Mouse (Mus musculus): ENCODE results near the gene Zbtb8b. TPM values are rescaled to one million over a fixed set of nuclear protein-coding genes. Genes with fewer than 3 reads are reported as not detected.
"Not testable (repeated sequence)": the region's sequence is repeated elsewhere in the genome, so short reads cannot be mapped to it uniquely, and the experiment has no call there.

The Zbtb8b gene
- total RNA-seq, 2 experiments from 2014 or later: 3.6 to 4.6 TPM

DNA sequence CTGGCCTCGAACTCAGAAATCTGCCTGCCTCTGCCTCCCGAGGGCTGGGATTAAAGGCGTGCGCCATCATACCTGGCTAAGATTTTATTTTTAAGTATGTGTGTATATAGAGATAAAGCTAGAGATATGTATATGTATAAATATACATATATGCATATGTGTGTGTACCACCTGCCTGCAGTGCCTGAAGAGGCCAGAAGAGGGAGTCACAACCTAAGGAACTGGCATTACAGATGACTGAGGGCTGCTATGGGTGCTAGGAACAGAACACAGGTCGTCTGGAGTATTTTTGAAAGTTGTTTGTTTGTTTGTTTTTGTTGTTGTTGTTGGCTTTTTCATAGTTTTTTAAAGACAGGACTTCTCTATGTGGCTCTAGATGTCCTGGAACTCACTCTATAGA, 24.8 kb downstream of the Zbtb8b start:
- no peak for DNase-seq

DNA sequence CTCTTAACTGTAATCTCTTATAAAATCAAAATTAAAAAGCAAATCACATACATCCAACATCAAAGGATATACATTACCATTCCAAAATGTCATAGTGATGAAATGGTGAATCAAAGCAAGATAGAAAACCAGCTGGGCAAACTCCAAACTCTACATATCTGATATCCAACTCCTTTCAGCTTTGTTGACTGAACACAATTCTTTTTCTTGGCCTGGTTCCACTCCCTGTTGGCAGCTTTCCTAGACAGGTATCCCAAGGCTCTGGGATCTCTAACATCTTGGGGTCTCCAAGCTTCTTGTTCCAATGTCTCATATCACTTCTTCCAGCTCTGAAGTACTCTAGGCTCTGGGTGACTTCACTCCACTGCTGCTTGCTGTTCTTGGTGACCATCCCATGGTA, 29.7 kb downstream of the Zbtb8b start:
- no peak for DNase-seq

DNA sequence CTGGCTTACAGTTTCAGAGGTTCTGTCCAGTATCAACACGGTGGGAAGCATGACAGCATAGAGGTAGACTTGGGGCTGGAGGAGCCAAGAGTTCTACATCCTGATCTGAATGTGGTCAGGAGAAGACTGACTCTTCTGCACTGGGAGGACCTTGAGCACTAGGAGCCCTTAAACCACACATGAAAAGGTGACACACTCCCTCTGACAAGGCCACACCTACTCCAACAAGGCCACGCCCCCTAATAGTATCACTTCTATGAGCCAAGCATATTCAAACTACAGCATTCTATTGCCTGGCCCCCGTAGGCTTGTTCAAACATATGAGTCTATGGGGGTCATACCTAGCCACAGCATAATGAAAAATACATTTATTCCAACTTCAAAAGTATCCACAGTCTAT, 30.1 kb downstream of the Zbtb8b start:
- not testable (repeated sequence) for DNase-seq

DNA sequence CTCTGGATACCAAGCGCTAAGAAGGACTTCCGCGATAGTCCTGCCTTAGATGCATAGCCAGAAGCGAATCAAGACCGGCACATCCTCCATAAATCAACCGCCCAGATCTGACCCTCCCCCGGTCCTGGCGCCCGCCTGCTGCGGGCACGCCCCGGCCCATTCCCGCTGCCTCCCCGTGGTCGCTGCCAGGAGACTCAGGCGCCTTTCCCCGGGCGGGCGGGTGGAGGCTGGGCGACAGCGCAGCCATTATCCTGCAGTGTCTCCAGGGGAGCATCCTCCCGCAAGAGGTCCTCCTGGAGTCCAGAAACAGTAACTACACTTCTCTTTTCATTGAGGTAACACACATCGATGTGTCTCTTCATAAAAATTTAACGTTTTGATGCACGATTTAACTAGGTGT, 34.2 kb downstream of the Zbtb8b start:
- peak; percentile 24 to 33 for DNase-seq

DNA sequence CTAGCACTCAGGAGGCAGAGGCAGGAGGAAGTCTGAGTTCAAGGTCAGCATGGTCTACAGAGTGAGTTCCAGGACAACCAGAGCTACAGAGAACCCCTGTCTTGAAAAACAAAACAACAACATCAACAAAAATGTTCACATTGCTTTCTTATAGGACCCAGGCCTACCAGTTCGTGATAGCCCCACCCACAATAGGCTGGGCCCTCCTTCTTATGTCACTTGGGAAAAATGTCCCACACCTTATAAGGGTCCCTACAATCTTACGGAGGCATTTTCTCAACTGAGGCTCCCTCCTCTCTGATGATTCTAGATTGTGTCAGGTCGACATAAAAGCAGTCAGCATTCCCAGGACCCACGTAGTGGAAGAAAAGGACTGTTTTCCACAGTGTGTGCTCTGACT, 40.8 kb downstream of the Zbtb8b start:
- no peak for DNase-seq

DNA sequence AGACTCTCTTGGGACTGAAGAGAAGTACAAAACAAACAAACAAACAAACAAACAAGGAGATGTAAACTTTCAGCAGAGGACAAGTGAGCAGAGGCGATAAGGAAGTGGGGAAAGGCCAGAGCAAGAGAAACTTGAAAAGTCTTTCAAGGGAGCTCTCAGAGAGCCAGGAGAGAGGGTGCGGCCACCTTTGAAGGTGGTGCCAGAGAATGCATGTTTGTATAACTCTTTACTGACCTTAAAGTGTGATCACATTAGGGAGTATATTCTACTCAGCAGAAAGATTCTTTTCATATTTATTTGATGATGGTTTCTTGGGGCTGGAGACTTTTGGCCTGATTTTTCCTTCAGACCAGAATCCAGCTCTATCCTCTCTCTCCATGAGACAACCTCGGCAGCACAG, 43.7 kb downstream of the Zbtb8b start:
- DNase-seq: no peak

DNA sequence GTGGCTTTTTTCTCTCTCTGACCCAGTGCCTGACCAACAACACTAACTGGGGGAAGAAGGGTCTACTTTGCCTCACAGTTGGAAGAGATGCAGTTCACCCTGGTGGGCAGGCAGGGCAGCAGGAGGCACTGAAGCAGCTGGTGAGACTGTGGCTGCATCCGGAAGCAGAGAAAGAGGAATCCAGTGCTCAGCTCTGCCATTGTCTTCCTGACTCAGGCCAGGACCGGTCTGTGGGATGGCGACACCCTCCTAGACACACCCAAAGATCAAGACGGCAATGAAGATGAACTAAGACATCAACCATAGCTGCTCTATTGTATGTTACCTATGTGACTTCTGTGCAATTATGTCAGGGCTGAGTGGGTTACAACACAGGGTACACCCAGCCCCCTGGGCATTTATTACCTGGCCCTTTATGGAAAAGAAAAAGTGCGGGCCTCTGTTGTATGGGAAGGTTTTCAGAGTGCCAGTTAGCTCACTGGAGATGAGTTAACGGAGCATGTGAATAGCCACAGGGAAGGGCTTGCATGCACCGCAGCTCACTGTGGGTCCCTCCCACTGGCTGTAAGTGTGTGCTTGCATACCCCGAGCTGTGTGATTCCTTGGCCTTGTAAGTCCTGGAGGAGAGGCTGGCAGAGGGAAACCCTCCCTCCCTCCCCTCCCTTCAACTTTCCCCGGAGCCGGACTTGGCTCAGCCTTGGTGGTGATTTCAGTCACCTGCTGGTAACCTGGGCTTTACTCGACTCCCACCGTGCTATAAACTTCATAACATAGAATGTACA, 46.4 kb downstream of the Zbtb8b start:
- DNase-seq: no peak

DNA sequence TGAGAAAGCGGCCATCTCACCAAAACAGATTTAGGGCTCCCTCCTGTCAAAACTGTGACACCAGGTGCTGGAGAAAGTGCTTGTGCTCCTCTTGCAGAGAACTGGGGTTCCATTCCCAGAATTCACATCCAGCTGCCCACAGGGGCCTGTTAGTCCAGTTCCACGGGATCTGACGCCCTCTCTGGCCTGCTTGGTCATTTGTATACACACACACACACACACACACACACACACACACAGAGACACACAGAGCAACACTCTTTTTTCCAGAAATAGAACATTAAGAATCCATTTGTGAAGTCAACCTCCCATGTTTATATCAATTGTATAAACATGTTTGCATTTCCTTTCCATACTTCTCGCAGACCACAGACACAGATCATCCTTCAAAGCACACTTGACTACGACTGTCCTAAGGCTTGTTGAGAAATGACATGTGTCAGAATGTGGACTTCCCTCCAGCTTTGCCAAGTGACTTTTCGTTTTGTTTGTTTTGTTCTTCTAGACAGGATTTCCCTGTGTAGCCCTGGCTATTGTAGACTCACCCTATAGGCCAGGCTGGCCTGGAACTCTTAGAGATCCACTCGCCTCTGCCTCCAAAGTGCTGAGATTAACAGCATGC, 49.6 kb downstream of the Zbtb8b start:
- no peak for DNase-seq

DNA sequence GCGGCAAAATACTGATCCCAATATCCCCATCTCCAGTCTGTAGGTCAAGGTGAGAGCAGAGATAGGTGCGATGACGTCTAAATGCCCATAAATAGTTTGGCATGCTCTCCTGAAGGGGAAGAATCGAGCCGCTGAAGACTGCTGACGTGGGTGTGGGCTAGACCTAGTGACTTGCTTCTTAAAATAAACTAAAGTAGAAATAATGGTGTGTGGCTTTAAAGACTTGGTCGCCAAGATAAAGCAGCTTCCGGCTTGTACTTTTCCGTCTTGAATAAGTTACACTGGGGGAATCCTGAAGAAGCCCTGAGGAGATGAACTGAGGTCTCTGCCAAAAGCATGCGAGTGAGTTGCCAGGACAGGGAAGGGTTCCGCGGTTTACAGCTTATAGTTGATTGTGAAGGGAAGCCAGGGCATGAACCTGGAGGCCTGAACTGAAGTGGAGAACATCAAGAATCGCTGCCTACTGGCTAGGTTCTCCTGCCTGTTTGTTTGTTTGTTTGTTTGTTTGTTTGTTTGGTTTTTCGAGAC, 50.4 kb downstream of the Zbtb8b start:
- no peak for DNase-seq

DNA sequence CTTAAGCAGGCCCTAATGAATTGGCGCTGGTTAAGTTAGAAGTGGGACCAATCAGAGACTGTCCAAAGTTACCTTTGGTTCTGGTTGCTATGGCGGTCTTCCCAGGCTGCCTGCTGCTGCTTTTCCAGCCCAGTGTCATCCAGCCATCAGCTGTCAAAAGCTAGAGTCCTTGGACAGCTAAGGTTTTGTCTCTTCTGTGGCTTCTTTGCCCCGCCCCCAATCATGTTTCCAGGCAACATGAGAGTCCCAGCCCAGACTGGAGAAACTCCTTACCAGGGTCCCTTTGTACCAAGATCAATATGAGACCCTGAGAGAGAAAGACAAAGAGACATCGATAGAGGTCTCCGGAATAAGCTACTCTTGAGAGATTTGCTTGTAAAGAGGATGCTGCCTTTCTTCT, 52.2 kb downstream of the Zbtb8b start:
- DNase-seq: no peak

DNA sequence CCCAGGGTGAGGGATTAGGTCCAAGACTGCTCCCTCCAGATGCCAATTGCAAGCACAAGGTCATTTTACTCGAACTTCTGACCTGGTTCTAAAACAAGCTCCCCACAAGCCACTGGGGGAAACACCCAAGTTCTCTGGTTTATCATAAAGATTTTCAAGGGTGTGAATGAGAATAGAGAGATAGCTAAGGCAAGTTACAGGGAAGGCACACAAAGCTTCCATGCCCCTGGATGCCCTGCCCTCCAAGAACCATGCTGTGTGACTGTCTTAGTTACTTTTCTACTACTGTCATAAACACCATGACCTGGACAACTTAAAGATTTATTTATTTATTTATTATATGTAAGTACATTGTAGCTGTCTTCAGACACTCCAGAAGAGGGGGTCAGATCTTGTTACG, 53.7 kb downstream of the Zbtb8b start:
- no peak for DNase-seq

DNA sequence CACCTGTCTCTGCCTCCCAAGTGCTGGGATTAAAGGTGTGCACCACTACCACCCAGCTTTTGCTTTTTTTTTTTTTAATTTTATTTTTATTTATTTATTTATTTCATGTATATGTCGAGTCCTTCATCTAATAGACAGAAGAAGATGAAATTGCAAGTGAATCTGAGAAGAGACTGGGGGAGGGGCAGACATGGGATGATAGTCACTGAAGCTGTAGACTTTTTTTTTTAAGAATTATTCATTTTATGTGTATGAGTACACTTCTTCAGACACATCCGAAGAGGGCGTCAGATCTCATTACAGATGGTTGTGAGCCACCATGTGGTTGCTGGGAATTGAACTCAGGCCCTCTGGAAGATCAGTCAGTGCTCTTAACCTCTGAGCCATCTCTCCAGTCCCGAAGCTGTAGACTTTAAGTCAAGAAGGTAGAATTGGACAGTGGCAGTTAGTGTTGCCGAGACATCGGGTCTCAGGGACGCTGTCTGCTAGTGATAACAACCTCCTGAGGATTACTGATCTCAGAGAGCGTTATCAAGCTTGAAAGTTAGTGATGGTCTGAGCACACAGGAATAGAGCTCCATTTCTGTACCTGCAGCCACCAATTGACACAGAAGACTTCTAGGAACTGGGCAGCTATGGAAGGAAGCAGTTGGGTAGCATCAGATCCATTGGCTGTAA, 54.2 kb downstream of the Zbtb8b start:
- DNase-seq: no peak

DNA sequence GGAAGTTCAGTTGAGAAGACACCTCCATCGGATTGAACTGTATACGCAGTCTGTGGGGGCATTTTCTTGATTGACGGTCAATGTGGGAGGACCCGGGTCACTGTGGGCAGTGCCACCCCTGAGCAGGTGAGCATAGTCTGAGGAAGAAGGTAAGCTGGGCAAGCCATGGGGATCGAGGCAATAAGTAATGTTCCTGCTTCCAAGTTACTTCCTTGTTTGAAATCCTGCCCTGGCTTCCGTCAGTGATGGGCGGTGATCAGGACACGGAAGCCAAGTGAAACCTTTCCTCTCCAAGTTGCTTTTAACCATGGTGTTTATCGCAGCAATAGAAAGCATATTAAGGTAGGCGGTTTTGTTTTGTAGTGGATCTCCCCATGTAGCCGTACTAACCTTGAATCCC, 55.0 kb downstream of the Zbtb8b start:
- DNase-seq: no peak

DNA sequence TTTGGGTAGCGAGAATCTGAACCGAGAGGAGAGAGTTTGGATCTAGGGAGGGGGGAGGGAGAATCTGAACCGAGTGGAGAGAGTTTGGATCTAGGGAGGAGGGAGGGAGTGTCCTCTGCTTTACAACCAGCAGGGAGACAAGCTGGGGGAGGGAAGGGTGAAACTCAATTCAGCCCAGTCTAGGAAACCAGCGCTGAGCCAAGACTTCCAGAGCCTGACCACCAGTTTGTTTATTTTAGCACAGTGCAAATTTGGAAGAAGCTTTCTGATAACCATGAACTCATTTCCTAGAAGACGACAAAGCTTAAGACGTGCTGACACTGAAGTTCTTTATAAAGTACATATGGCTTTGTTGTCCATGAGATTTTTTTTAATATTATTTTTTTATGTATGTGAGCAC, 56.2 kb downstream of the Zbtb8b start:
- no peak for DNase-seq

DNA sequence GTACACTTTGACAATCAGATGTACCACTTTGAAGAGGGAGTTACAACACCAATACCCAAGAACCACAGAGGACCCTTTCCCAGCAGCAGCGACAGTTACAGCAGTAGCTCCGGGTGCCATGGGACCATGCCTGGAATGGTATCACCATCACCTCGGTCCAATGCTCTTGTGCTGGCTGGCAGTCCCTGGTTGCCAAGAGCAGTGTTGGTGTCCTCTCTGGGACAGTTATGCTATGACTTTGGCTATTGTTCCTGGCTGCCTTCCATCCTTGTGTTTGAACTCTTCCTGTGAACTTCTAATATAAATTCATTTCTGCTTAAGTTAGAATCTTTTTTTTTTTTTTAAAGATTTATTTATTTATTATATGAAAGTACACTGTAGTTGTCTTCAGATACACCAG, 57.1 kb downstream of the Zbtb8b start:
- DNase-seq: no peak

DNA sequence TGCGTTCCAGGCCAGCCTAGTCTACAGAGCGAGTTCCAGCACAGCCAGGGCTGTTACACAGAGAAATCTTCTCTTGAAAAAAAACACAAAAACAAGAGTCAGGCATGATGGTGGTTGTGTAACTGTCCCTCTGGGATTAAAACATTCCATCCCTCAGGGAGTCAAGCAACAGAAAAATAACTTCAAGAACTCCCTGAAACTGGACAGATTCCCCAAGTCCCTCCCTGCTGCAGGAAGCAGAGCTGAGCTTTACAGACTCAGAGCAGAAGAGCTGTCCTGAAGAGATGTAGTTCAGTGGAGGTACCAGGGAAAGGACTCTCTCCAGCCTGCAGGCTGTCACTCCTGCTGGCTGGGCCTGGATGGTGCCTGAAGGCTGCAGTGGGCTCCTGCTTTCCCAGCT, 58.2 kb downstream of the Zbtb8b start:
- no peak for DNase-seq

DNA sequence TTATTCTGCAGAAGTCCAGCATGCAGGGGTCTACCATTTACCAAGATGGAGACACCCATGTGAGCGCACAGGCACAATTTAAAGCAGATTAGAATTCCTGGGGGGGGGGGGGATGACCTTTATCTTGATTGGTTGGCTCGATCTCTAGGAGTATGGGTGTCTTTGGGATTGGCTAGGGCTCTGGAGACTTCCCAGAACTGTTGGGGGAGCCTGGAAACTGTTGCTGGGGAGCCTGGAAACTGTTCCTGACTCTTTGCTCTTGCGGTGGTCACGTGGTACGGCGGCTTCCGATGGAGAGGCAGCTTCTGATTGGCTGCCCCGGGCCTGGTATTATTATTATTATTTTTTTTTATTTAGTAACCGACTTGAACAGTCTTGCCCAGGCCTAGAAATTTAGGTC, 58.6 kb downstream of the Zbtb8b start:
- no peak for DNase-seq

DNA sequence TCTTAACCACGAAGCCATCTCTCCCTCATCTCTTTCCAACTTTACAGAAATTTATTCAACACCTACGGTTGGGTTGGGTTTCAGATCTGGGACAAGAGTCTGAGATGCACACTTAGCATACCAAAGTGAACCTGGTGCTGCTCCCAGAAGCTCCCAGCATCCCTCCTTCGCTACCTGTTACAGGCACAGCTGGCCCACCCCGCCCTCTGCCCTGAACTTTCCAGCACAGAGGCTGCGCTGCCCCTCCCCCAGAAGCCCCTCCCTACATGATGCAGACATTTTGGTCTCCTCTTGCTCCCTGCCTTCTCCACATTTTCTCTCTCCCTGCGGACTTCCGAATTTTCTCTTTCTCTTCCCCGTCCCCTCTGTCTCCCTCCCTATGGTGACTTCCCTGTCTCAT, 59.5 kb downstream of the Zbtb8b start:
- DNase-seq: no peak

DNA sequence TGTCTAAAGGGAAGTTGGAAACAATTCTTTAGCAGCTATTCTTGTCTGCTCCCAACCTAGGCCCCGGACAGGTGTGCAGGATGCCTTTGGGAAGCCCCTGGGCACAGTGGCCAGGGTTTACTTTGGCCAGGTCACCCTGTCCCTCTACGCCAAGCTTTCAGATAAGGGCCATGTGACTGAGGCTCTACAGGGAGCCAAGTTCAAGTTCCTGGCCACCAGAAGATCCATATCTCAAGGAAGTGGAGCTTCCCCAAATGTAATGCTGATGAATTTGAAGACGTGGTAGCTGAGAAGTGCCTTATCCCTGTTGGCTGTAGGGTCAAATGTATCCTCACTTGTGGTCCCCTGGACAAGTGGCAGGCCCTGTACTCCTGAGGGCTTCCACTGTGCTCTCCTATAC, 60.8 kb downstream of the Zbtb8b start:
- no peak for DNase-seq

DNA sequence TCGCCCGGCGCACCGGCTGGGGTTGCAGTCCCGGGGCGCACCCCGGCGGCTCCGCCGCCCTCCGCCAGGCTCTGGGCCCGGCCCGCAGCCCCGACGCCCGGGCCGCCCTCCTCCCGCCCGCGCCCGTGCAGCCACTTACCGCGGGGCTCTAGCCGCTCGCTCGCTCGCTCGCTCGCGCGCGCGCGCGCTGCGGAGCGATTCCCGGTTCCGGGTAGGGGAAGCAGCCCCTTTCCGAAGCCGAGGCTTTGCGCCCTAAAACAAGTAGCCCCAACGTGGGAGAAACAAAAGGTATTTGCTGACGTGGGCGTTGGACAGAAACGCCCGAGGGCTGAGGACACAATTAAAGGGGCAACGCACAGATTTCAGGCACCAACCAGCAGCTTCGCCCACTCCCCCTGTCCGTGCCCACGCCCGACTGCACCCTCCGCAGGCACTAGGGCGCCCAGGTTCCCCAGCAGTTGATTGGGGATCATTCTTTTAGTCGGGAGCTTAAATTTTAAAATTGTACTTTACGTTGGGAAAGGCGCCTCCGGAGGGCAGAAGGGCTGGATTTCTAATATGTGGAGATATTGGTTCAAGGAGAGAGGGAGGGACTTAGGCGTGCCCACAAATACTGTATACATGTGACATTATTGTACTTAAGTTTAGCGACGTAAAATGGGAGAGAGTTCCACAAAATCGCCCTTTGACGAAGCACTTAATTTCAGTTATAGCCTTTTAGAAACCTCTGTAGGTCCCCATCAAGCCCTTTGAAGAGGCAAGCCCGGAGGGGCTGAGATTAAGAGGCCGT, 62.9 kb downstream of the Zbtb8b start, which contains the start of gene Zbtb8a:
Gene Zbtb8a, minus strand, starts transcription at position 516 of the 790 bp plus-strand sequence.
- DNase-seq: peak; percentile 17 to 39

DNA sequence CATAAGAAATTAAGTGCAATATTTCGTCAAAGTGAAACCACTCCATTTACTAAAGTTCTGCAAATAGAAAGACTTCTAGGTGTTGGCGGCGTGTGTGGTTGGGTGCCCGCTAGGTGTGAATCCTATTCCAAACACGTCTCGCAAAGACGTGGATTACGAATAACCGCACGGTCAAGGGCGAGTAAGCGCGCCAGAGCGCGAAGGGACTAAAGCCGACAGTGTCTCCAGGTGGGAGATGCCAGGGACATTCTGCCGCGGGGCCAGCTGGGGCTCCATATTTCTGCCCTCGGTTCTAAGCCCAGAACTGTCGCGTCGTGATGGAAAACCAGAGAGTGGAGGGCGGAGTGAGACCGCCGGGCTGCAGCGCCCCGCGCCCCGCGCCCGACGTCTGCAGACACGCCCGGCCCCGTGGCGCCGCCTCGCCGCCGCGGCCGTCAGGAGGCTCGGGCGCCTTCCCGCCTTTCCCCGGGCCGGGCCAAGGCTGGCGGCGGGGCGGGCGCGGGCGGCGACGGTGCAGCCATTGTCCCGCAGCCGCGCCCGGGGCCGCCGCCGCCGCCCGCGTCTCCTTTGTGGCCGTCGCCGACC, 63.6 kb downstream of the Zbtb8b start:
- DNase-seq: peak; percentile 19 to 24

DNA sequence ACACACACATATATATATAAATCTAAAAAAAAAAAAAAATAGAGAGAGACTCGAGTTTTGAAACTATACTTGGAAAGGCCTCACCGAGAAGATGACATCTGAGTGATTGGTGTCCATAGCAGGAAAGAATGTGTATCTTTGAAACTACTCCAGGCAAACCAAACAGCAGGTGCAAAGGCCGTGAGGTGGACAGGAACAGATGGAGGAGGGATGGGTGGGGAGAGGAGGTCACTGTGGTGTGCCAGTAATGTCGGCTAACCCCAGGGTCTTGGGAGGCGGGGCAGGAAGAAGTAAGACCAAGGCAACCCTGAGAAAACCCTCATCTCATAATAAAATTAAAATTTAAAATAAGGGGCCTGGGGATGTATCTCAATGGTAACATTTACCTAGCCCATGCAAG, 64.8 kb downstream of the Zbtb8b start:
- DNase-seq: no peak

Data from layer of hippocampus, postnatal 36 days (tissue).